Mouse (Mus musculus) embryonic facial prominence, embryonic 14.5 days (tissue): ENCODE data around the gene Lag3. TPM values are rescaled to one million over a fixed set of nuclear protein-coding genes. Genes with fewer than 3 reads are reported as not detected.
A peak's percentile ranks its signal among the peaks of the same experiment; 100 is the strongest.

Experiments
- ATAC-seq: fragments of 200-750 bp; cut with Nextera tagmentation; 2 replicates; pipeline ENCODE4 v1.8.0; 2017; ENCODE audit warnings: low read depth, moderate number of reproducible peaks, moderate TSS enrichment
- DNase-seq: peaks from one replicate; pipeline ENCODE4 v3.0.0-alpha.2; 2015; ENCODE audit warnings: low spot score
- H3K27ac ChIP-seq: fragments of 300-500 bp; sonication (generic); replicated peaks from 2 replicates; pipeline ENCODE4 v1.5.1; 2014; ENCODE audit warnings: low read depth, mild to moderate bottlenecking, low read length, moderate library complexity
- H3K27me3 ChIP-seq: fragments of 300-500 bp; sonication (generic); replicated peaks from 2 replicates; pipeline ENCODE4 v1.6.1; 2014; ENCODE audit warnings: low read length; ENCODE audit not compliant: control insufficient read depth, insufficient read depth
- H3K36me3 ChIP-seq: fragments of 300-500 bp; sonication (generic); 2 replicates; pipeline ENCODE4 v1.6.1; 2014; ENCODE audit warnings: low read length, mixed read lengths; ENCODE audit not compliant: control insufficient read depth, insufficient read depth
- H3K4me1 ChIP-seq: fragments of 300-500 bp; sonication (generic); 2 replicates; pipeline ENCODE4 v1.6.1; 2014; ENCODE audit warnings: antibody characterized with exemption, low read length; ENCODE audit not compliant: control insufficient read depth, insufficient read depth
- H3K4me2 ChIP-seq: fragments of 300-500 bp; sonication (generic); 2 replicates; pipeline ENCODE4 v1.6.1; 2014; ENCODE audit warnings: low read depth, mild to moderate bottlenecking, low read length, moderate library complexity, mixed read lengths
- H3K4me3 ChIP-seq: fragments of 300-500 bp; sonication (generic); 2 replicates; pipeline ENCODE4 v1.5.1; 2014; ENCODE audit warnings: low read depth, mild to moderate bottlenecking, low read length
- H3K9ac ChIP-seq: fragments of 300-500 bp; sonication (generic); 2 replicates; pipeline ENCODE4 v1.6.1; 2014; ENCODE audit warnings: low read depth, mild to moderate bottlenecking, low read length, moderate library complexity, mixed read lengths
- H3K9me3 ChIP-seq: fragments of 300-500 bp; sonication (generic); 2 replicates; pipeline ENCODE4 v1.6.1; 2016; ENCODE audit warnings: low read length; ENCODE audit not compliant: control insufficient read depth
- WGBS: fragments of 180-500 bp; shearing (Covaris S2); extraction: QIAGEN DNeasy Blood & Tissue Kit; methylation state at CpG from one replicate; pipeline ENCODE4 v1.1.7; 2014; 5-methylcytosine and 5-hydroxymethylcytosine counted together
- polyA plus RNA-seq: library from polyadenylated mRNA; unstranded; fragments of >200 nt; fragmentation: Nextera tagmentation; extraction: Ambion mirVana; gene quantifications from 2 replicates; pipeline ENCODE4 v1.2.1, GENCODE M21; 2014

The Lag3 gene
- polyA plus RNA-seq, 1 experiment from 2014 or later = 2.4 TPM

GRCm38 (mm10) chr6:124938554-124938953, 27.0 kb upstream of the Lag3 start:
- no peak overlapping the region for H3K4me2 ChIP-seq
- no peak for ATAC-seq
- no peak for DNase-seq

DNA sequence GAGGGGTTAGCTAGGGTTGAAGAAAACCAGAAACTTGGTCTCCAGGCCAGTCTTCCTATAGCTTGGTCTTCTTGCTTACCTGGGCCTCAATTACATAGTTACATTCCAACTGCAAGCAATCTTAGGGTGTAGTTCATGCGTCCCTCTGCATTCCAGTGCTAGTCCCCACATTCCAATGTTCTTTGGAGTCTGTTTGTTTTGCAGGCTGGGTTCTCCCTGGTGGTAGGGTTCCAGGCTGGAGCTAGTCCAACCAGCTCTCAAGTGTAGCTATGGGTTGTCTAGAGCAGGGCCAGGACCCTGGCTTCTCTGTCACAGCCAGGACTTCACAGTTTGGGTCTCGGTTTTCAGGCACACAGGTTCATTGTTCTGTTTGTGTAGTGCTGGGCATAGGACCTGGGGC, 26.0 kb upstream of the Lag3 start:
- DNase-seq (no peak), ATAC-seq (no peak)
- H3K4me2 ChIP-seq = no peak overlapping the region
- WGBS = 63% methylated on average over 2 of the region's 2 CpGs
- H3K4me1 ChIP-seq = peaks cover 3% of the 10 kb centered on the region
- no peaks in the 10 kb centered on the region for H3K27me3 ChIP-seq
- no peak overlapping the region for H3K27ac ChIP-seq
- peaks cover 75% of the 10 kb centered on the region for H3K36me3 ChIP-seq
- no peak overlapping the region for H3K9ac ChIP-seq
- no peaks in the 10 kb centered on the region for H3K9me3 ChIP-seq
- no peak overlapping the region for H3K4me3 ChIP-seq

More at GRCm38 (mm10) chr6:124938554-124938953, 27.0 kb upstream of the Lag3 start:
- WGBS = 92% methylated on average over 7 of the region's 7 CpGs
- Histone ChIP-seq H3K27me3 (no peaks in the 10 kb centered on the region), H3K27ac (no peak overlapping the region), H3K9ac (no peak overlapping the region), H3K9me3 (no peaks in the 10 kb centered on the region), H3K4me3 (no peak overlapping the region), H3K4me1 (no peaks in the 10 kb centered on the region), H3K36me3 (peaks cover 65% of the 10 kb centered on the region)

DNA sequence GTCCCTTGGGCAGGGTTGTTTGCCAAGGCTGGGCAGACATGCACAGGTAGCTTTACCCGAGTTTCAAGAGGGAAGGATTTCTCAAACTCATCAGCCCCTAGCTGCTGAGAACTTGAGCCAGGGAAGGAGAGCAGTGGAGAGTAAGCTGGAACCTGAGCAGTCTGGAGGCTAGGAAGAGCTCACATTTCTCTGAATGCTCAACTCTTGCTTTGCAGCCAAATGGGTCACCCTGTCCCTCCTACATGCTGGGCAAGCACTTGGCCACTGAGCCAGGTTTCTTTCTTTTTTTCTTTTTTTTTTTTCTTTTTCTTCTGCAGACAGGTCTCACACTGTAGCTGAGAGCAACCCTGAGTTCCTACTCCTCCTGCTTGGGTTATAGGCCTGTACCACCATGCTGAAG, 25.2 kb upstream of the Lag3 start:
- 92% methylated on average over 1 of the region's 1 CpGs for WGBS
- Histone ChIP-seq H3K9me3 (no peaks in the 10 kb centered on the region), H3K4me3 (no peak overlapping the region), H3K4me2 (no peak overlapping the region), H3K4me1 (peaks cover 8% of the 10 kb centered on the region), H3K27ac (no peak overlapping the region), H3K9ac (no peak overlapping the region), H3K36me3 (peaks cover 76% of the 10 kb centered on the region), H3K27me3 (no peaks in the 10 kb centered on the region)
- DNase-seq (no peak), ATAC-seq (no peak)

GRCm38 (mm10) chr6:124934670-124935069, 23.2 kb upstream of the Lag3 start:
- H3K27ac ChIP-seq = no peak overlapping the region
- 0 out of 2 replicates have a peak overlapping the region, but pooled peaks have one; percentile 14 for H3K9ac ChIP-seq
- H3K4me3 ChIP-seq = no peak overlapping the region
- H3K27me3 ChIP-seq = no peaks in the 10 kb centered on the region
- peaks cover 71% of the 10 kb centered on the region for H3K36me3 ChIP-seq
- WGBS = 92% methylated on average over 7 of the region's 7 CpGs
- H3K9me3 ChIP-seq = no peaks in the 10 kb centered on the region
- peaks cover 16% of the 10 kb centered on the region for H3K4me1 ChIP-seq
- no peak overlapping the region for H3K4me2 ChIP-seq
- no peak for ATAC-seq
- DNase-seq = no peak

DNA sequence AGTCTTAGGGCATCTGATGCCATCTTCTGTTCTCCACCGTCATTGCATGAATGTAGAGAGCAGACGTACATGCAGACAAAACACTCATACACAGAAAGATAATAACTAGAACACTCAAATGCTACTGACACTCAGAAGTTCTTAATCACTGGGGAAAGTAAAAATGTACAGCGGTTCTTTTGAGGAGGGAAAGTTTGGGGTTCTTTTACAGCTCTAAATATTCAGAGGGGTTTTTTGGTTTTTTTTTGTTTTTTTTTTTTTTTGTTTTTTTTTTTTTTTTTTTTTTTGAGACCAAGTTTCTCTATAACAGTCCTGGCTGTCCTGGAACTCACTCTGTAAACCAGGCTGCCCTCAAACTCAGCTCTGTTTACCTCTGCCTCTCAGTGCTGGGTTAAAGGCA, 21.6 kb upstream of the Lag3 start:
- H3K9me3 ChIP-seq = no peaks in the 10 kb centered on the region
- no peak overlapping the region for H3K27ac ChIP-seq
- no peak overlapping the region for H3K4me3 ChIP-seq
- peaks cover 57% of the 10 kb centered on the region for H3K36me3 ChIP-seq
- ATAC-seq = no peak
- H3K4me2 ChIP-seq = 0 out of 2 replicates have a peak overlapping the region, but pooled peaks have one; percentile 92
- no peaks in the 10 kb centered on the region for H3K27me3 ChIP-seq
- 93% methylated on average over 3 of the region's 3 CpGs for WGBS
- peaks cover 17% of the 10 kb centered on the region for H3K4me1 ChIP-seq
- DNase-seq = no peak
- no peak overlapping the region for H3K9ac ChIP-seq

GRCm38 (mm10) chr6:124932314-124932695, 20.8 kb upstream of the Lag3 start:
- no peak for ATAC-seq
- H3K27me3 ChIP-seq = no peaks in the 10 kb centered on the region
- H3K4me3 ChIP-seq = peak overlapping the region; percentile 98
- H3K9me3 ChIP-seq = no peaks in the 10 kb centered on the region
- peak overlapping the region; percentile 92 for H3K4me2 ChIP-seq
- no peak for DNase-seq
- H3K36me3 ChIP-seq = peaks cover 49% of the 10 kb centered on the region
- WGBS = 41% methylated on average over 12 of the region's 12 CpGs
- H3K4me1 ChIP-seq = peaks cover 17% of the 10 kb centered on the region
- H3K9ac ChIP-seq = peak overlapping the region; percentile 97
- peak overlapping the region; percentile 97 for H3K27ac ChIP-seq

DNA sequence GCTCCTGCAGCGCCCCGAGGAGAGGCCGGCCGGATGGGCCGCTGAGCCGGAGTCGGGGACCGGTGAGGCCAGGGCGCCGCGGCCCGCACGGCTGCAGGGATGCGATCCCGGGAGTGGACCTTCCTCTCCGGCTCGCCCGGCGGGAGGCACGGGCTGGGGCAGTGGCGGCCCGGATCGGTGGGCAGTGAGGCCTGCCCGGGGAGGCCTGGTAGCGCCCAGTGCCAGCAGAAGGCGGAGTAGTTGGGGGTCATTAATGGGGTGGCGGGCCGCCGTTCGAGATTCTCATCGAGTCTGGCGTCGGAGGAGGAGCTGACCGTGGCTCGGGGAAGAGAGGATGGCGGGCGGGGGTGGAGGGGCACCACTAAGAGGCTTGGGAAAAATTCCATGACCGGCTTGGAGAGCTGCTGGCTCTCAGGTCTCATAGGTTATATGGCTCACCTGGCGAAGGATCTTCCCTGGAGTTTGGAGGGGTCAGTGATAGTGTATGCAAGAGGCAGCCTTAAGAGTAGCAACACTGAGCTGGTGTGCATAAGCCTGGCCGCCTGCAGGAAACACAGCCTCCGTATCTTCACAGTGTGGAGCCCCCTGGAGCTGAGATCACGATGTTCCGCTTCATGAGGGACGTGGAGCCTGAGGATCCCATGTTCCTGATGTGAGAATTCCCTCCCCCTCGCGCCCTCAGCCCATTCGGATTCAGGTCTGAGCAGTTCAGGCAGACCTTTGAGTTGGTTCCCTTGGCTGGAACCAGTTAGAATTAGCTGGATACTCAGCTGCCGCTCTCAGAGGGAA, 20.2 kb upstream of the Lag3 start:
- Histone ChIP-seq H3K4me2 (peak overlapping the region; percentile 92), H3K9ac (peak overlapping the region; percentile 97), H3K4me3 (peak overlapping the region; percentile 98), H3K36me3 (peaks cover 43% of the 10 kb centered on the region), H3K9me3 (no peaks in the 10 kb centered on the region), H3K27ac (peak overlapping the region; percentile 97), H3K27me3 (no peaks in the 10 kb centered on the region), H3K4me1 (peaks cover 17% of the 10 kb centered on the region)
- DNase-seq (peak; percentile 78), ATAC-seq (peak; percentile 23)
- WGBS = under 1% methylated on average over 40 of the region's 48 CpGs

DNA sequence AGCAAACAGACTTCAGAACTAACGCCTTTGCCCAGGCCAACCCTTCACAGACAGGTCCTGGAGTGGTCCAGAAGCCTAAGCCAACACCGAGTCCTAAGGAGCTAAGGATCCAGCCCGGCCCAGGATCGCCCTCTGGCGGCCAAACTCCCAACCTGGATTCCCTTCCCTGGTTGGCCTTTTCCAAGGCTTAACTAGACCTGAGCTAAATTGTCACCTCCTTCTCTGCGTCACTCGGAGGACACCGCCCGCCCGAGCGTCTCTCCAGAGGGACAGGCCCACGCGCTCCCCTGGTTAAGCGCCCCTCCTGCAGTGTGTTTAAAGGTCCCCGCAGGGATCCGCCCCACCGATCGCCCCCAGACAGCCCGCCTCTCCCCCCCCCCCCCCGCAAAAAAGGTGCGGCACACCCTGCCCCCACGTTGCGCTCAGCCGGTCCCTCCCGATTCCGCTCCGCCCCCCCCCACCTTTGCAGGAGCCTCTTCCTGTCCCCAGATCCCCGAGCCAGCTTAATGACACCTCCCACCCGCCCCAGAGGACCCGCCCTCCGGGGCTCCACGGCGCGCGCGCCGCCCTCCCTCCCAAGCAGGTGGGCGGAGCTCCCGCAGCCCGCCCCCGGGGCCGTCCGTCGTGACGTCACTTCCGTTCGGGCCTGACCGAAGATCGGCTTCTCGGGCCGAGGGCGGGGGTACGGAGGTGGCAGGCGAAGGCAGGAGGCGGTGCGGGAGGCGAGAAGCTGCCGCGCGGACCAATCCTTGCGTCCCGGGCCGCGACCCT, 19.4 kb upstream of the Lag3 start, which contains the start of gene Mlf2:
TSS of gene Mlf2 (plus strand) at position 633 of the 771 bp plus-strand sequence.
- Histone ChIP-seq H3K9ac (peak within 1 kb of the TSS; percentile 97), H3K36me3 (peaks cover 35% of the 10 kb centered on the region), H3K27me3 (no peaks in the 10 kb centered on the region), H3K4me3 (peak within 1 kb of the TSS; percentile 98), H3K4me2 (peak within 1 kb of the TSS; percentile 92), H3K27ac (peak within 1 kb of the TSS; percentile 97), H3K9me3 (no peaks in the 10 kb centered on the region), H3K4me1 (peaks cover 22% of the 10 kb centered on the region)
- ATAC-seq = peak; percentile 95
- WGBS = under 1% methylated on average over 21 of the region's 64 CpGs
- peak; percentile 98 for DNase-seq
